Mouse (Mus musculus): Measurements from ENCODE around the gene Gm6525.

Gene Gm6525

GRCm38 (mm10) chr3:84215253-84215652 is 41.3 kb downstream of the Gm6525 start:
- DNase-seq: no peak

GRCm38 (mm10) chr3:84215743-84216360 is 41.9 kb downstream of the Gm6525 start:
- DNase-seq: no peak

- DNase-seq: no peak
These were observed 43.4 kb downstream of the Gm6525 start for GRCm38 (mm10) chr3:84217118-84217960.

- no peak for DNase-seq
These were observed 44.1 kb downstream of the Gm6525 start for GRCm38 (mm10) chr3:84217961-84218351.

- DNase-seq: no peak
These were observed 44.6 kb downstream of the Gm6525 start for GRCm38 (mm10) chr3:84218498-84218897.

- DNase-seq: no peak
These were observed 45.3 kb downstream of the Gm6525 start for GRCm38 (mm10) chr3:84219166-84219710.

- DNase-seq: no peak
These were observed 45.9 kb downstream of the Gm6525 start for GRCm38 (mm10) chr3:84219720-84220273.

GRCm38 (mm10) chr3:84220326-84220725 is 46.4 kb downstream of the Gm6525 start:
- DNase-seq: no peak

GRCm38 (mm10) chr3:84220748-84221147 is 46.8 kb downstream of the Gm6525 start:
- DNase-seq: peak; percentile 4

Data from thymus, postnatal 25 days (tissue).